Mouse (Mus musculus): Measurements from ENCODE around the gene Miox.

The Miox gene

DNA sequence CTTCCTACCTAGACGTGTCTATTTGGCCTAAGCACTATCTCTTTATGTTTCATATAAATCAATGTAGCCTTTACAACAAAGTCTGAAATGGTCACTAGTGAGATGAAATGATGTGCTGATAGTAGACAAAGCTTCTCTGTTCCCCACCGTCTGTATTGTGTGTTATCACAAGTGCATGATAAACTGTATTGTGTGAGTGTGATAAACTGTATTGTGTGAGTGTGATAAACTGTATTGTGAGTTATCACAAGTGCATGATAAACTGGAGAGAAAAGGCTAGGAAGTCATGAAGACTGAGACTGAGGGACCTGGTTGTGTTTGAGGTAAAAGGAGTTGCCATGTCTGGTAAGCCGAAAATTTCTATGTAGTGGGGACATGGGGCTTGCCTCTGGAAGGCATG, 24.6 kb downstream of the Miox start:
- no peak for DNase-seq (ENCODE audit: extremely low spot score, low read depth, low spot score)

DNA sequence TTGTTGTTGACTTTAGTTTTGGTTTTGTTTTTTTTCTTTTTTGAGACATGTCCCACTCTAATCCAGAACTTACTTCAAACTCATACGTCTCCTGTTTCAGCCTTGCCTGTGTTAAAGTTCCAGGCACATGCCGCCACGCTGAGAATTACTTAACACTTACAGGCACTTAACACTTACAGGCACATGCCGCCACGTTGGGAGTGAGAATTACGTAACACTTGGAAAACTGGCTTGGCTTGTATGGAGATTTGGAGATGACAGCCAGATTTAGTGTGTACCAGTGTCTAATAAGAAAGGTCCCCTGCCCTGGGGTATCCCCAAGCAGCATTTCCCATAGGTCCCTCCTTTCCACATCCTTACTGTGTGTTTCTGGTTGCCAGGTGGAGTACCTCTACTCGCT, 28.9 kb downstream of the Miox start:
- no peak for DNase-seq (ENCODE audit: extremely low spot score, low read depth, low spot score)

DNA sequence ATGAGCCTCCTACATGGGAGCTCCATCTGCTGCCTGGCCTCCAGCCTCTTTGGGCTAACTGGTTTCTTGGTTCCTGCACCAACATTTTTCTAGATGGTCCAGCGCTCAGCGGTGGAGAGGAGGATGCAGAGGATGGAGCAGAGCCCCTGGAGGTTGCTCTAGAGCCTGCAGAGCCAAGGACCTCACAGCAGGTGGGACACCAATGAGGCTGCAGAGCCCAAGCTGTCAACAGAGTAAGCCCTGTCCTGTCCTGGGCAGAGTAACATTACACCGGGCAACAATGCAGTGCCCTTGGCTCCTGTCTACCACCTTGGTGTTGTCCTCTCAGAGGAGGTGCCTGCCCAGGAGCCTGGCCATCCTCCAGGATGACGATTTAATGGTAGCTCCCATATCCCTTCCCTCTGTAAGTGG, 30.9 kb downstream of the Miox start:
- no peak for DNase-seq (ENCODE audit: extremely low spot score, low read depth, low spot score)

DNA sequence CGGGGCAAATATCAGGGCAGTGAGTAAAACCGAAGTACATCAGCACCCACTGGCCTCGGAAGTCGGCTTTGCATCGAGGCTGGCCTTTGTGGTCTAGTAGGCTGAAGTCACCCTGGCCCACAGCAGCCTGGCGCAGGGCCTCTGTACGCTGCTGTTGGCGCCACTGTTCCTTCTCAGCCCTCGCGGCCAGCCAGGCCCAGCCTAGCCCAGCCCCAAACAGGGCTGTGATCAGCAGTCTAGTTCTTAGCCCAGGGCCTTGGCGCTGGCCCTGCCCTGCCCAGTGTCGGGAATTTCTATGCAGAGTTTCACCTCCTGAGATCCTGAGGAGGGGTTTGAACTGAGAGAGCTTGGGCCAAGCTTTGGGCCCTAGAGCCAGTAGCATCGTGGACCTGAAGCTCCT, 37.9 kb downstream of the Miox start:
- DNase-seq (ENCODE audit: extremely low spot score, low read depth, low spot score): no peak

DNA sequence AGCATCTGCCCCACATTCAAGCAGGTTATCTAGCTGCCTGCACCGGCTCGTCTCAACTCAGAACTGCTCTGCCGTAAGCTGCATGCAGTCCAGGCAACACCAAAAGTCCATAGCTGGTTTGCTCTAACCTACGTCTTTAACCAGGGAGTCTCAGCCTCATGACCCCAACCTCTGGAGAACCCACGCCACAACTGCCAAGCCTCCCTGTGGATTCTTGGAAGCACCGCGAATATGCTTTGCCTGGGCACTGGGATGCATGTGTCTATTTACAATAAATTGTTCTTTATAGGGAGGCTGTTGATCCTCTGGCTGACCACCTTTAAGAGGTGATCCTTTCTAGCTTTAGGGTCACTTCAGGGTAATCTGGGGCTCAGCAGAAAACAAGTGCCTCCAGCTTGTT, 38.3 kb downstream of the Miox start:
- DNase-seq (ENCODE audit: extremely low spot score, low read depth, low spot score): no peak

DNA sequence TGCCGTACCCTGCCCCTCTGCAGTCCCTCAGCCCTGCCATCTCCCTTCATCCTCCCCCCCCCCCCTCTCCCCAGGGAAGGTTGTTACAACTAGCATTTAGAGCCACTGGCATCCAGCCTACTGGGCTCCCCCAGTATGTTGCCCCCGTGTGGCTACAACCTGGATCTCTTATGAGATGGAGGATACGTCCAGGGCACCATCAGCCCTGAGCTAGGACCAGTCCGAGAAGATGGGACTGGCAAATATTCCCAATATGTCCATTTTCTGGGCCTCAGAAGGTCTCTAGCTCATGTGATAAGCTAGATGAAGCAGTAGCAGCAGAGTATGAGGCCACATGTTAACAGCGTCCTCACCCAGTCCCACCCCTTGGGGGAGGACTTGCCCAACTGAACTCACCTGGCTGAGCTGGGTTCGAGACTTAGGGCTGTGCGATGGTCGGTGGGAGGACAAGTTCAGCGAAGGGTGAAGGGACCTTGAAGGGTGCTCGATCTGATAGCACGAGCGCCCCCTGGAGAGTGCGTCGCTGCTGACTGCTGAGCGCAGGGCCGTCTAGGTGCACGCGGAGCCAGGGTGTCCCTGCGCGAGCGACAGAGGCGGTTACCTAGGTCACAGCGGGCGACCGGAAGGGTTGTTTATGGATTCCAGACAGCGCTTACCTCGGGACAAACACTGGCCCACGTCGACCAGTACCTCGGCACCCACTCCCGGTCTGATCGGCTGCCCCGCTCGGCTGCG, 39.0 kb downstream of the Miox start:
- no peak for DNase-seq (ENCODE audit: extremely low spot score, low read depth, low spot score)

DNA sequence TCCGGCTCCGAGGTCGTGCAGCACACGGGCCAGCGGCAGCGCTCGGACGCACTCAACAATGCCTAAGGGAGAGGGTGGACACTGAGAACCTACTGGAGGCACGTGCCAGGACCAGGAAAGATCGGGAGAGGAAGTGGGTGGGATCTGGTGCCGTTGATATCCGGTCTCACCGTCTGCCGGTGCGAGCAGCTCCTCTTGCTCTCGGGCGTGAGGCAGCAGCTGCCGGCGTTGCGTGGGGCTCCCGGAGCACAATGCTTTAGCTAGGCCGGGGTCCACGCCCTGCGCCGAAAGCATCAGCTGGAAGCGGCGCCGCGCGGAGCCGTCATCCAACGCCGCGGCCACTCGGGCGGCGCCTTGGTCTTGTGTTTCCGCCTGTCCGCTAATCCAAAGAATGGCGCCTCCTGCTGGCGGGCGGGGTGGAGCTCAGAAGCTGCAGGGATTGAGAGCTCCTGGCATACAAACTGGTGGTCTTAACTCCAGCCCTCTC, 39.6 kb downstream of the Miox start, which contains the start of gene Sco2:
Gene Sco2 (minus strand): TSS at position 85 of the 487 bp plus-strand sequence.
- peak; percentile 60 for DNase-seq (ENCODE audit: extremely low spot score, low read depth, low spot score)

DNA sequence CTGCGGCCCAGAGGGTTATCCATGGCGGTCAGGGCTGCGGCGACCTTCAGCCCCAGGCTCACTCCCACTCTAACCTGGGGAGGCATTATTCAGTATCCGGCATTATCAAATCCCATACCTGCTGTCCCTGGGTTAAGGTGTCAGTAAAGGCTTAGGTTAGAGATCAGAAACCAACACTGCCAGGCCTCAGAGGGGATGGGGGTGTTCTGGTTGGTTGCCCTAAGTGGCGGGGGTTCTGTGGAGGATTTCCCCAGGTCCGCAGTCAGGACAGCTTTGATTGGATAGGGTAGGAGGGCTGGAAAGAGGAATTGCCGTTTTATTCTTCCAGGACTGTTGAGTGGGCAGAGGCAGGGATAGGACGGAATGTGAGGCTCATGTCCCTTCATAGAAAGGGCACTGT, 40.1 kb downstream of the Miox start:
- no peak for DNase-seq (ENCODE audit: extremely low spot score, low read depth, low spot score)

DNA sequence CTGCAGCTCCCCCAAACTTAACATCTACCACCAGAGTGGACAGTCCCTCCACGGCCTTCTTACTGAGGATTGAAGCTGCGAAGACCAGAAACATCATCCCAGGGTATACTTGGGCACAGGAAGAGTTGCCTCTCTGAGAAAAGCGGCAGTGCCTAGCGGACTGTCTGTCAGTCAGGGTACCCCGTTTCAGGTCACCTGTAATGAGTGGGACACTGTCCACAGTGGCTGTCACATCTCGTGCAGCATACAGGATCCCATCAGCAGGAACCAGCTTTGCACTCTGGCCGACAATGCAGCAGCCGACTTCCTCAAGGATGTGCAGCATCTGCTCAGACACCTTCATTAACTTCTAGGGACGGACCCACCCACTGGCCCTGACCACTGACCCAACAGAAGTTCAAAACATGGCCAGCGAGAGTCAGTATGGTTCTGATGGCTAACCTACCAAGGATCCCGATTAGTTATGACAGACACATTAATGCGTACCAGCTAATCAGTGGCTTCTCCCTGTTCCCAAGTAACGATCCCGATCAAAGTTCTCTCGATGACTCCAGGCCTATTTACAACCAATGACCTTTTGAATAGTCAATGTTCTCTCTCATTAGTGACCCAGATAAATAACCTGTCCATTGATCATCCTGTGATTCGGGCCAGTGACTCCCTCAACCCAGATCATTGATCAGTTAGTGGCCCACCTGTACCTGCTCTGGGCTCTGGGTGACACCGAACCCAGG, 40.8 kb downstream of the Miox start:
- no peak for DNase-seq (ENCODE audit: extremely low spot score, low read depth, low spot score)

DNA sequence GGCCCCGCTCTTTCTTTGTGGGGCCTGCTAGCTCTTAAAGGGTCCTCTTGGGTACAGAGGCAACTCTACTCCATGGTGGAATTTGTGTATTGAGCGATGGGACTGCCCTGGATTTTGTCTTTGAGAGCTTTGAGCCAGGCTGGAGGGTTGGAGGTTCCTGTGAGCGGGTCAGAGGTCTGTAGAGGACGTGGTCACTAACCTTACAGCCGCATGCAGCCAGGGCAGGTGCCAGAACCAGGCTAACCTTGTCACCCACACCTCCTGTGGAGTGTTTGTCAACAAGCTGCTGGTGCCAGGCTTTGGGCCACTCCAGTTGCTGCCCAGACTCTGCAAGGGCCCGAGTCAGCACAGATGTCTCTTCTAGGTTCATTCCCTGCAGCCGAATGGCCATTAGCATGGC, 41.8 kb downstream of the Miox start:
- DNase-seq (ENCODE audit: extremely low spot score, low read depth, low spot score): no peak

DNA sequence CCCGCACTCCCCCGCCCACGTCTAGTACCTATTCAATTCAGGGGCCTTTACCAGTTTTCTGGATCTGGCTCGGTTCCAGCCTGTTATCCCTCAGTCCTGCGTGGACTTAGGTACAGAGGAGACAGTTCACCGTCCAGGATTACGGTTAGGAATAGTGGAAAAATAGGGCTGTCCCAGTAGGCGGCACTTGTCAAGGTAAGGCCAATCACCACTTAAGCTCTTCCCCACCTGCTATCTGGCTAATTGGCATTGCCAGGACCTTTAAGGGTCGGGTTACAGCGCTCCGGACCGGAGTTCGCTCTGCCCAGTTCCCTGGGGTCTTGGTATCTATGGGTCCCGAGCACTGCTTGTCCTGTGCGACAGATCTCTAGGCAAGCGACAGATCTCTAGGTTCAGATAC, 42.8 kb downstream of the Miox start, which contains the start of gene Tymp:
Gene Tymp (minus strand): TSS at position 83 of the 400 bp plus-strand sequence.
- no peak for DNase-seq (ENCODE audit: extremely low spot score, low read depth, low spot score)

DNA sequence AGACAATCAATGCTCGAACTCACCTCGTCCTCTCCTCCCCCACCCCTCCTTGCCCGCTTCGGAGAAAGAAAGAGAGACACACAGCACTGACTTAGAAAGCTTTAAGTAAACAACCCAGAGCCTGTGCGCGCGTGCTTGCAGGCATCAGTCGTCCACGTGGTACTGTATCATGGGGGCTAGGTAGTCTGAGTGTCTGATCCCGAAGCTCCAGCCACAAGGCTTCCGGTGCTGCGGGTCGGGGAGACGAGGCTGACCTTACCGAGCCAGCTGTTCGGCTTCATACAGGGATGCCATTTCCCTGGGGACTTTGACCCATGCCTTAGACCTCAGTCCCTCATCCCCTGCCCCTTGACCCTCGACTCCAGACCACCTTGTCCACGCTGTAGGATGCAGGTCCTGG, 43.2 kb downstream of the Miox start:
- no peak for DNase-seq (ENCODE audit: extremely low spot score, low read depth, low spot score)

DNA sequence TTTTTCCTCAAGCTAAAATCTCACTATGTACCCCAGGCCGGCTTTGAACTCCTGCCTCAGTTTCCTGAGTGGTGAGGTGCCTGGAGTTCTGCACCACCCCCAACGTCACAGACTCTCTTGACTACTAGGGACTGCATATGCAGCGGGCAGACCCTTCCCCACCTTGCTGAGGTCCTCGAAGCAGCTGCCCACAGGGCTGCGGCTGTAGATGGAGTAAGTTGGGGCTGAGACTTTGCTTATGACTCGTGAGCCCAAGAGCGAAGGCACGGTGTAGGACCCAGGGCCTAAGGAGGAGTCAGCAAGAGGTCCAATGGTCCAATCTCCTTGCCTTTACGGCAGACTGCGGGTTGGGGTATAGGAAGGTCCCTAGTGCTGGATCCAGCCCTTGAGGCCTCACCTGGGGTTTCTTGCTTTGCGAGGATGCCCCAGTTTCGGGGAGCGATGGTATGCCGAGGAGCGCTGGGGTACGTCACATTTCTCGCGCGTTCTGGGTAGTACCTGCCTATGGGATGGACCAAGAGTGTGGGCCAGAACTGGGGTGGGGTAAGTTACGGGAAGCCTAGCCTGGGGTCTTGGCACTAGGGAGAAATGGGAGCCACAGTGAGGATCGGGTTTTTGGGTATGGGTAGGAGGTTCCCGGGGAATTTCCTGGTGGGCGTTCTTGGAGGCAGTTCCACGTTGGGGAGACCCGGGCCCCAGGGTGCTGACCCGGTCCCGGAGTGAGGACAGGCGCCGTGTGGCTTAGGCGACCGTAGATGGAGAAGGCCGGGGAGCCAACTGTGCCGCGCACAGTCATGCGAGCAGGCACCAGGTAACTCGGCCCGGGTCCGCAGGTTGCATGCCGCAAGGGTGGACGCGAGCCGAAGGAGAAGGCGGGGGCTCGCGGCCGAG, 44.0 kb downstream of the Miox start:
- DNase-seq (ENCODE audit: extremely low spot score, low read depth, low spot score): no peak

DNA sequence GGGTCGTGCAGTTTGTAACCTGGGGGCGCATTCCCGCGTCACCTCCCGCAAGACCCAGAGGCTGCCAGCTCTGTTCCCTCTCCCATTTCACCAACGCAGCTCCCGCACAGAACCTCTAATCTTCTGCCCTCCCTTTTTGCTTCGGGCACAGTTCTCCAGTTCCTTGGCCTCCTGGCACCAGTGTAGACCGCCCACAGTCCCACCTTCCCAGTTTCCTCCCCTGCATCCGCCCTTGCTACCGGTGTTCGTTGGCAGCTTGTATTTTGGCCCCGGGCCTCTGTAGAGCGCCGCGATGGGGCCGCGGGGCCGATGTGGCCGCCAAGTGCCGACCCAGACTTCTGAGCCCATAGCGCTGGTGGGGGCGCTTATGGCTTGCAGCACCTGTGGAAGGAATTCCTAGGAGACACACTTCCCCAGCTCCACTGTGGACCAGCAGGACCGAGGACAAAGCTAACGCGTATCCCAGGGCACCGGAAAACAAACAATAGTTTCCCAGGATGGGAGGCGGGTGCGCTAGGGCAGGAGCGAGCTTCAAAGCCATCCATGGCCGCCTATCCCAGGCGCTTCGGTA, 44.7 kb downstream of the Miox start, which contains the start of gene Odf3b:
Gene Odf3b (minus strand): TSS at position 452 of the 571 bp plus-strand sequence.
- no peak for DNase-seq (ENCODE audit: extremely low spot score, low read depth, low spot score)

DNA sequence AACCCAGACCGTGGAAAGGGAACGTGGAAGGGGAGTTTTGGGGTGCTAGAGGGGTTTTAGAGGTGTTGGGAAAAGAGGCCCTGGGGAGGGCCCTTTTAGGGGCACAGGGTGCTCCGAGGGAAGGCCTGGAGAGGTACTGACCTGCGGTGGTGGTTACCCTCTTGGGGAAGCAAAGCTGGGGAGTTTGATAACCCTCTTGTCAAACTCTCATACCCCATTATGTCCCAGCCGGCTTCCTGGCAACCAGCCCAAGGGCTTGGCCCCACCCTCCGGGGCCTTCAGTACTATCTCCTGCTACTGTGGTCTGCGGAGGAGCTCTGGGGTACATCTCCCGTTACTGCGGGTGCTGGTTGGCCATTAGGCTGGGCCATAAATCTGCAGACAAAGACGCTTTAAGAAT, 45.2 kb downstream of the Miox start:
- no peak for DNase-seq (ENCODE audit: extremely low spot score, low read depth, low spot score)

DNA sequence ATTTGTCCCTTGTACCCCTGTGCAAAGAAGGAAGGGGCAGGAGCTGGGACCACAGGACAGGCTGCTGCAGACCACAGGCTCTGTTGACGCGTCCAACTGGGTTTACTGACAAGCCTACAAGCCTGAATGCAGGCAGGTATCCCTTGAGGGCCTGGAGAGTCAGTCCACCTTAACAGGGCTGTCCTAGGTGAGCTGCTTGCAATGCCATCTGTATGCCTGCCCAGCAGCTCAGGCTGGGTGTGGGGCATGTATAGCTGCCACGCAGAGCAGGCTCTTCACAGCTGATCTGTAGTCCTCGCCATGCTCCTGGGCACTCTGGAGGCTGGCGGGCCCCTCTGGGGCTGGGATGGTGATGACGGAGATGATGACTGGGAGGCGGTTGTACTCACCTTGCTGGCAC, 50.4 kb downstream of the Miox start, which contains the start of gene Klhdc7b:
Gene Klhdc7b (plus strand): TSS at position 301 of the 400 bp plus-strand sequence.
- no peak for DNase-seq (ENCODE audit: extremely low spot score, low read depth, low spot score)

Measured in hindlimb bud, embryonic 11.5 days (tissue).